Mouse (Mus musculus) stomach, embryonic 14.5 days (tissue): Measurements from ENCODE around the gene Enpp6. TPM values are rescaled to one million over a fixed set of nuclear protein-coding genes. Genes with fewer than 3 reads are reported as not detected.

Source experiments
- ATAC-seq: fragments of 200-750 bp; cut with Nextera tagmentation; 2 replicates; pipeline ENCODE4 v1.8.0; 2017; ENCODE audit warnings: low read depth, moderate TSS enrichment; ENCODE audit not compliant: insufficient number of reproducible peaks, insufficient read depth, low FRiP score
- H3K27ac ChIP-seq: fragments of 300-500 bp; sonication (generic); 2 replicates; pipeline ENCODE4 v1.5.1; 2014; ENCODE audit warnings: mild to moderate bottlenecking, low read length, moderate library complexity, mixed read lengths
- H3K27me3 ChIP-seq: fragments of 300-500 bp; sonication (generic); 2 replicates; pipeline ENCODE4 v1.6.1; 2014; ENCODE audit warnings: low read length, control low read depth, mixed read lengths; ENCODE audit not compliant: control insufficient read depth, insufficient read depth
- H3K36me3 ChIP-seq: fragments of 300-500 bp; sonication (generic); 2 replicates; pipeline ENCODE4 v1.6.1; 2014; ENCODE audit warnings: mild to moderate bottlenecking, control low read depth, low read length, moderate library complexity, mixed read lengths; ENCODE audit not compliant: control insufficient read depth, insufficient read depth
- H3K4me1 ChIP-seq: fragments of 300-500 bp; sonication (generic); 2 replicates; pipeline ENCODE4 v1.6.1; 2014; ENCODE audit warnings: low read length, control low read depth, mixed read lengths; ENCODE audit not compliant: control insufficient read depth, insufficient read depth
- H3K4me2 ChIP-seq: fragments of 300-500 bp; sonication (generic); replicated peaks from 2 replicates; pipeline ENCODE4 v1.6.1; 2014; ENCODE audit warnings: low read depth, low read length, control low read depth
- H3K4me3 ChIP-seq: fragments of 300-500 bp; sonication (generic); 2 replicates; pipeline ENCODE4 v1.5.1; 2014; ENCODE audit warnings: low read depth, low read length, control low read depth
- H3K9ac ChIP-seq: fragments of 300-500 bp; sonication (generic); replicated peaks from 2 replicates; pipeline ENCODE4 v1.6.1; 2014; ENCODE audit warnings: low read depth, mild to moderate bottlenecking, control low read depth, low read length, moderate library complexity, mixed read lengths
- H3K9me3 ChIP-seq: fragments of 300-500 bp; sonication (generic); 2 replicates; pipeline ENCODE4 v1.6.1; 2016; ENCODE audit warnings: low read depth, low read length, control low read depth; ENCODE audit not compliant: control insufficient read depth
- WGBS: fragments of 180-500 bp; shearing (Covaris S2); extraction: QIAGEN DNeasy Blood & Tissue Kit; methylation state at CpG from one replicate; pipeline ENCODE4 v1.1.7; 2014; 5-methylcytosine and 5-hydroxymethylcytosine counted together
- polyA plus RNA-seq: library from polyadenylated mRNA; unstranded; fragments of >200 nt; fragmentation: Nextera tagmentation; extraction: Ambion mirVana; gene quantifications from 2 replicates; pipeline ENCODE4 v1.2.1, GENCODE M21; 2014

Gene Enpp6
- polyA plus RNA-seq, 1 experiment from 2014 or later = 0.30 TPM

- no peak overlapping the region for H3K27ac ChIP-seq
- no peaks in the 10 kb centered on the region for H3K9me3 ChIP-seq
- H3K36me3 ChIP-seq = no peaks in the 10 kb centered on the region
- no peaks in the 10 kb centered on the region for H3K27me3 ChIP-seq
- 21% methylated on average over 7 of the region's 7 CpGs for WGBS
- no peaks in the 10 kb centered on the region for H3K4me1 ChIP-seq
- no peak for ATAC-seq
- no peak overlapping the region for H3K4me3 ChIP-seq
- no peak overlapping the region for H3K9ac ChIP-seq
- no peak overlapping the region for H3K4me2 ChIP-seq
Observed at GRCm38 (mm10) chr8:46953472-46953871, 33.2 kb upstream of the Enpp6 start.

DNA sequence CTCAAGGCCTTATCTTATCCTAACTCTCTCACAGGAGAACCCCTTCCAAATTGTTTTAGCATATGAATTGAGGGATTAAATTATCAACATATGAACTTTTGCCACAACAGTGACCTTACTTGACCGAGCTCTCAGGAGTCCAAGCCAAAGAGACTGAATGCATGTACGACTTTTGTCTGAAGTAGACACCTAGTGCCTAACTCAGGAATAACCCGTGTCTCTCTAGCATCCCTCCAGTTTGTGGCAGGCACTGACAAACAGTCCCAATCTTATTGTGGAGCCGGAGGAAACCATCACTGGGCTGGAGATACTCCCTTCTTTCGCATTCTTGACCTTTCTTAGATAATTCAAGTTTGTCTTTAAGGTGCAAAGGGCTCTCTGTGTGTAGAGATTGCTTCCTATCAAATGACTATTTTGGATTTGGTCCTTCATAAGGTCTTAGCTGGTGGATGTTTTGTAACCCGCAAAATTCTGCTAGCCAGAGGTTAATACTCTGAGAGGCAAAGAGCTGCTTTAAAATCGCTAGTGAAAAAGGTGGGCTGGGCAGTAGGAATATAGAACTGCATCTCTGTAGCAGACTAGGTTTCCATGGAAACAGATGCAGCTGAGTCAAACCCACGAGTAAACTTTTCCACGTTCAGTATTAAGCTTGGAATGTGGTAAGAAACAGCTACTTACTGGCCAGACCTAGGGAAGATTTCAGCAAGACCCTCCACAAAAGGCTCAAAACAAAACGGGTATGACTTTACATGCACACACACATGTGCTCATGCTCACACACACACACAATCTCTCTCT lies 23.9 kb upstream of the Enpp6 start:
- Histone ChIP-seq H3K4me2 (no peak overlapping the region), H3K9me3 (no peaks in the 10 kb centered on the region), H3K27ac (no peak overlapping the region), H3K4me3 (no peak overlapping the region), H3K36me3 (no peaks in the 10 kb centered on the region), H3K27me3 (no peaks in the 10 kb centered on the region), H3K4me1 (no peaks in the 10 kb centered on the region), H3K9ac (no peak overlapping the region)
- ATAC-seq = no peak
- 52% methylated on average over 10 of the region's 10 CpGs for WGBS

DNA sequence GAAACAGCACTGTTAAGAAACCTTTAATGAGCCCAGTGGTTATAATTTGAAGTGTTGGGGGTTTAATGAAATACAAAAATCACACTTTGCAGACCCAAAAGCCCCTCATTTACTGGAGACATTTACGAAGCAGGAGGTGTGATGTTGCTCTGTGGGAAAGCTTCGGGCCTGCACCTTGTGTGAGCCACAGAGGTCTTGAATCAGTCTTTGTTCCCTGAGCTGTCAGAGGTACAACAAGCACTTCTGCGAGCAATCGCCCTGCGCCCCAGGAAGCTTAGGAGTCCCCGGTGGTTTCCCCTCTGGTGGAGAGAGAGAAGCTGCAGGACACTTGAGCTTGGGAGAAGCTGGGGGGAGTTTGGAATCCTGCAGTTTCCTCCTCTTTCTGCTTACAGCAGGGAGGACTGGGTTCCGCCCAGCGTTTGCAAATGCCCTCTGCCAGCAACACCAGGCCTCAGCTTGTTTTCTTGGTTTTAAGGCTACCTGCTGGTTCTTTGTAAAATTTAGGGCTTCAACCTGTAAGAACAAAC lies 23.0 kb upstream of the Enpp6 start:
- Histone ChIP-seq H3K27ac (no peak overlapping the region), H3K27me3 (no peaks in the 10 kb centered on the region), H3K4me2 (no peak overlapping the region), H3K9ac (no peak overlapping the region), H3K4me3 (no peak overlapping the region), H3K36me3 (no peaks in the 10 kb centered on the region), H3K4me1 (no peaks in the 10 kb centered on the region), H3K9me3 (no peaks in the 10 kb centered on the region)
- no peak for ATAC-seq
- 50% methylated on average over 8 of the region's 8 CpGs for WGBS

DNA sequence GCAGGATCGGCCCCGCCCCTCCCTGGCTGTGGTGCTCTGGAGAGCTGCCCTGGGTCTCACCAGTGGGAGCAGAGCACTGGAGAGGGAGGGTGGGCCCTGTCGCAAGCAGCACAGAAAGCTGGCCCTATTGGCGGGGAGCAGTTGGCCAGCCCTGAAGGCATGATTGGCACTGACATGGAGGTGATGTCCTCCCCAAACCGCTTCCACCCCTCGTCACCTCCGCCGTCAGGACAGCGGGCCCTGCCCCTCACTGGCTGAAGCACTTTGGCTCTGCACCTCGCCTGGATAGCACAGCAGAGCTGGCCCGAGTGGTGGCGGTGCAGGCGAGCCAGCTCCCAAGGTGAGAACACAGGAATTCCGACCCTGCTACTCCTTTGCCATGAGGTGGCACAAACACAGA lies 20.9 kb upstream of the Enpp6 start:
- 0 out of 2 replicates have a peak, but pooled peaks have one; percentile 42 for ATAC-seq
- Histone ChIP-seq H3K27ac (no peak overlapping the region), H3K4me1 (no peaks in the 10 kb centered on the region), H3K36me3 (no peaks in the 10 kb centered on the region), H3K9ac (no peak overlapping the region), H3K9me3 (no peaks in the 10 kb centered on the region), H3K4me2 (no peak overlapping the region), H3K4me3 (no peak overlapping the region), H3K27me3 (no peaks in the 10 kb centered on the region)
- WGBS = 59% methylated on average over 14 of the region's 14 CpGs

- Histone ChIP-seq H3K27me3 (no peaks in the 10 kb centered on the region), H3K4me1 (no peaks in the 10 kb centered on the region), H3K27ac (no peak overlapping the region), H3K9me3 (peaks cover 2% of the 10 kb centered on the region; the same call in 1 of the 2 replicates), H3K9ac (no peak overlapping the region), H3K36me3 (no peaks in the 10 kb centered on the region), H3K4me2 (no peak overlapping the region), H3K4me3 (no peak overlapping the region)
- WGBS = 93% methylated on average over 3 of the region's 3 CpGs
- ATAC-seq = no peak
Observed at GRCm38 (mm10) chr8:46968721-46969120, 18.0 kb upstream of the Enpp6 start.

DNA sequence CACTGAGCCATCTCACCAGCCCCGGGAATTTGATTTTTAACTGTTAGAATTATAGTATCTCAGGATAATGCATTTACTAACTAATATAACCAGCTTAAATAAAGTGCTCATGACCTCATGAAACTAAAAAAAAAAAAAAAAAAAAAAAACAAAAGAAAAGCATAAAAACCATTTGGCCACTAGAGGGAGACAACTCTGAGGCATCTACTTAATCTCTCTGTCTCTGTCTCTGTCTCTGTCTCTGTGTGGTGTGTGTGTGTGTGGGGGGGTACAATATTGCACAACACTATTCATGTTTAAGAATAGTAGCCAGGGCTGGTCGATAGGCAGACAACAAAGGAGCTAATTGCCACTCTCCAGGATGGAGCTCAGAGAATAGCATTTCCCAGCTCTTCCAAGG lies 17.3 kb upstream of the Enpp6 start:
- Histone ChIP-seq H3K9me3 (peaks cover 3% of the 10 kb centered on the region; the same call in 1 of the 2 replicates), H3K4me2 (no peak overlapping the region), H3K27ac (no peak overlapping the region), H3K27me3 (no peaks in the 10 kb centered on the region), H3K4me3 (no peak overlapping the region), H3K9ac (no peak overlapping the region), H3K4me1 (no peaks in the 10 kb centered on the region), H3K36me3 (no peaks in the 10 kb centered on the region)
- WGBS = 71% methylated on average over 2 of the region's 2 CpGs
- no peak for ATAC-seq

- no peak overlapping the region for H3K4me2 ChIP-seq
- no peak for ATAC-seq
- H3K9ac ChIP-seq = no peak overlapping the region
- no peaks in the 10 kb centered on the region for H3K27me3 ChIP-seq
- H3K4me1 ChIP-seq = no peaks in the 10 kb centered on the region
- no peak overlapping the region for H3K4me3 ChIP-seq
- peaks cover 6% of the 10 kb centered on the region; the same call in 1 of the 2 replicates for H3K9me3 ChIP-seq
- H3K36me3 ChIP-seq = no peaks in the 10 kb centered on the region
- WGBS = 67% methylated on average over 4 of the region's 4 CpGs
- no peak overlapping the region for H3K27ac ChIP-seq
Observed at GRCm38 (mm10) chr8:46977376-46977775, 9.3 kb upstream of the Enpp6 start.

GRCm38 (mm10) chr8:46982166-46982565 lies 4.5 kb upstream of the Enpp6 start:
- no peak for ATAC-seq
- Histone ChIP-seq H3K27ac (no peak overlapping the region), H3K27me3 (no peaks in the 10 kb centered on the region), H3K9ac (no peak overlapping the region), H3K4me1 (no peaks in the 10 kb centered on the region), H3K9me3 (no peaks in the 10 kb centered on the region), H3K4me2 (no peak overlapping the region), H3K36me3 (no peaks in the 10 kb centered on the region), H3K4me3 (no peak overlapping the region)
- 74% methylated on average over 6 of the region's 6 CpGs for WGBS
